Mouse (Mus musculus): ENCODE data around the gene Nrde2. TPM values are rescaled to one million over a fixed set of nuclear protein-coding genes. Genes with fewer than 3 reads are reported as not detected.

The Nrde2 gene
- total and polyA plus RNA-seq, 3 experiments: 5.1 to 11.0 (median 7.9) TPM

GRCm38 (mm10) chr12:100104530-100104929 lies 54.9 kb downstream of the Nrde2 start:
- H3K27me3 ChIP-seq (ENCODE audit: control insufficient read depth, insufficient read depth, low read length): no peaks in the 10 kb centered on the region; the same call in 1 of the 2 replicates
- no peaks in the 10 kb centered on the region for H3K4me1 ChIP-seq (ENCODE audit: control insufficient read depth, insufficient read depth, low read length)
- H3K36me3 ChIP-seq (ENCODE audit: control insufficient read depth, insufficient read depth, low read length): no peaks in the 10 kb centered on the region
- no peak for DNase-seq
- no peak overlapping the region for H3K4me3 ChIP-seq
- intact Hi-C loops (cut with DNase I): no loop called here
- no peak overlapping the region for H3K27ac ChIP-seq
- WGBS: 84% methylated on average over 5 of the region's 5 CpGs
- H3K79me2 ChIP-seq (replicated peaks; ENCODE audit: control insufficient read depth, insufficient read depth, low read length): no peaks in the 10 kb centered on the region
- H3K9ac ChIP-seq (ENCODE audit: low read depth, low read length): no peak overlapping the region
- TF ChIP-seq CTCF (IDR thresholded peaks at IDR 0.05): no peak
- TF ChIP-seq POLR2A (IDR thresholded peaks at IDR 0.05; ENCODE audit: insufficient read depth, low read depth, low read length): no peak
- no peak for TF ChIP-seq EP300 (IDR thresholded peaks at IDR 0.05; ENCODE audit: insufficient read depth, low read depth, low read length)

DNA sequence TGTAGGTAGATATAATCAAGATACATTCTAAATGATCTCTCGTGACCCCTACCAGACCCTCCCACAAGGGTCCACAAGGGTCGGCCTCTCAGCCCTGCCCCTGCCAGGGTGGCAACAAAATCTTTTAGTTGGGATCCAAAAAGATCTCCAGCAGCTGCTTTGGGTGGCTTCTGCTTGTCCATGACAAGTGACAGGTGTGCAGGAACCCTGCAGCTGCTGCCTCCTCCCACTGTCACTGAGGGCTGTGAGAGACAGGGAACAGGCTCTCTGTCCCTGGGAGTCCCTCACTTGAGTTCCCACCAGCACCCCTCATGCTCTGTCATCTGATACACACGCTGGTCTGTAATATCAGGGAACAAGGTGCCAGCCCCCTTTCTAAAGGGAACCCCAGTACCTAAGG lies 57.8 kb downstream of the Nrde2 start:
- no peak overlapping the region for H3K4me3 ChIP-seq
- no peak overlapping the region for H3K9ac ChIP-seq (ENCODE audit: low read depth, low read length)
- no peaks in the 10 kb centered on the region for H3K36me3 ChIP-seq (ENCODE audit: control insufficient read depth, insufficient read depth, low read length)
- no peak for DNase-seq
- WGBS: 77% methylated on average over 3 of the region's 3 CpGs
- H3K27ac ChIP-seq: no peak overlapping the region
- no peaks in the 10 kb centered on the region for H3K4me1 ChIP-seq (ENCODE audit: control insufficient read depth, insufficient read depth, low read length)
- no peaks in the 10 kb centered on the region; the same call in 1 of the 2 replicates for H3K27me3 ChIP-seq (ENCODE audit: control insufficient read depth, insufficient read depth, low read length)
- no peak for TF ChIP-seq POLR2A (IDR thresholded peaks at IDR 0.05; ENCODE audit: insufficient read depth, low read depth, low read length)
- no peak for TF ChIP-seq EP300 (IDR thresholded peaks at IDR 0.05; ENCODE audit: insufficient read depth, low read depth, low read length)
- TF ChIP-seq CTCF (IDR thresholded peaks at IDR 0.05): no peak
- no peaks in the 10 kb centered on the region for H3K79me2 ChIP-seq (replicated peaks; ENCODE audit: control insufficient read depth, insufficient read depth, low read length)
- intact Hi-C loops (cut with DNase I): no loop called here

GRCm38 (mm10) chr12:100100707-100101030 lies 58.8 kb downstream of the Nrde2 start:
- H3K36me3 ChIP-seq (ENCODE audit: control insufficient read depth, insufficient read depth, low read length): no peaks in the 10 kb centered on the region
- no peak overlapping the region for H3K9ac ChIP-seq (ENCODE audit: low read depth, low read length)
- no peak for DNase-seq
- H3K27ac ChIP-seq: no peak overlapping the region
- H3K4me1 ChIP-seq (ENCODE audit: control insufficient read depth, insufficient read depth, low read length): no peaks in the 10 kb centered on the region
- H3K27me3 ChIP-seq (ENCODE audit: control insufficient read depth, insufficient read depth, low read length): no peaks in the 10 kb centered on the region; the same call in 1 of the 2 replicates
- TF ChIP-seq POLR2A (IDR thresholded peaks at IDR 0.05; ENCODE audit: insufficient read depth, low read depth, low read length) (no peak), CTCF (IDR thresholded peaks at IDR 0.05) (no peak), EP300 (IDR thresholded peaks at IDR 0.05; ENCODE audit: insufficient read depth, low read depth, low read length) (no peak)
- 61% methylated on average over 3 of the region's 3 CpGs for WGBS
- no peak overlapping the region for H3K4me3 ChIP-seq
- intact Hi-C loops (cut with DNase I): no loop called here
- H3K79me2 ChIP-seq (replicated peaks; ENCODE audit: control insufficient read depth, insufficient read depth, low read length): no peaks in the 10 kb centered on the region

DNA sequence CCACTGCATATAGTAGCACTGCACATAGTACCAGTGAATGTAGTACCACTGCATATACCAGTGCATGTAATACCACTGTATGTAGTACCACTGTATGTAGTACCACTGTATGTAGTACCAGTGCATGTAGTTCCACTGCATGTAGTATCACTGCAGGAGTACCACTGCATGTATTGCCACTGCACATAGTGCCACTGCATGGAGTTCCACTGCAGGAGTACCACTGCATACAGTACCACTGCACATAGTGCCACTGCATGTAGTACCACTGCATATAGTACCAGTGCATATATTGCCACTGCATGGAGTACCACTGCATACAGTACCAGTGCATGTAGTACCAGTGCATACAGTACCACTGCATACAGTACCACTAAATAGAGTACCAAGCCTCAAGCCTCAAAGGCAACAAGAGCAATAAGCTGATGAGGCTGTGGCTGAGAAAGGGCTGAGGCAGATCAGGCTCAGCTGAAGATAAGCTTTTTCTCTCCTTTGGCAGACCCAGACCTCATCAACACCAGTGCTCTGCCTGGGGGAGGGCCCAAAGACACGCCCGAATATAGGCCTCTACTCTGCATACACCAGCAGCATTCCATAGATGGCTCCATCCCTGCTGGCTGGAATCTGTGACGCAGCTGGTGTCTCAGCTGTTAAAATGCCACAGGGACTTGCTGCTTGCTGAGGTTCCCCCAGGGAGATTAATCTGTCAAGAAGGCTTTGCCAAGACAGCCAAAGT lies 59.3 kb downstream of the Nrde2 start:
- no peaks in the 10 kb centered on the region for H3K36me3 ChIP-seq (ENCODE audit: control insufficient read depth, insufficient read depth, low read length)
- H3K4me3 ChIP-seq: no peak overlapping the region
- H3K79me2 ChIP-seq (replicated peaks; ENCODE audit: control insufficient read depth, insufficient read depth, low read length): no peaks in the 10 kb centered on the region
- no peaks in the 10 kb centered on the region for H3K4me1 ChIP-seq (ENCODE audit: control insufficient read depth, insufficient read depth, low read length)
- 52% methylated on average over 3 of the region's 3 CpGs for WGBS
- TF ChIP-seq CTCF (IDR thresholded peaks at IDR 0.05): no peak
- no peak for TF ChIP-seq EP300 (IDR thresholded peaks at IDR 0.05; ENCODE audit: insufficient read depth, low read depth, low read length)
- no peak for TF ChIP-seq POLR2A (IDR thresholded peaks at IDR 0.05; ENCODE audit: insufficient read depth, low read depth, low read length)
- intact Hi-C loops (cut with DNase I): no loop called here
- no peak for DNase-seq
- no peaks in the 10 kb centered on the region; the same call in 1 of the 2 replicates for H3K27me3 ChIP-seq (ENCODE audit: control insufficient read depth, insufficient read depth, low read length)
- no peak overlapping the region for H3K9ac ChIP-seq (ENCODE audit: low read depth, low read length)
- H3K27ac ChIP-seq: no peak overlapping the region

DNA sequence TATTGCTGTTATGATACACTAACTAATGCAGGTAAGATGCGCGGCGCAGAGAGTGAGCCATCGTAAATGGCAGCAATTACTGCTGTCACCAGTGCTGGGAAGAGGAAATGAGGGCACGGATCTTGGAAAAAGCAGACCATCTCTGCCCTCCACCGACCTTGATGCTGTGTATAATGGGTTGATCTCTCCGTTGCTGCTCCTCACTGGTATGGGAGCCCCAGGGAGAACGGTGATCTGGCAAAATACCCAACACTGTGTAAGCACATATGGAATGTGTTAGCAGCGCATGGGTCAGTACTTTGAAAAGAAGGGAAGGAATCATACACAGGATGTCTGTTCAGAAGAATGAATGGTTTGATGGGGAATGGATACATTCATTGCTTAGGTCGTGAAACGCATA lies 66.4 kb downstream of the Nrde2 start:
- Histone ChIP-seq H3K9ac (ENCODE audit: low read depth, low read length) (no peak overlapping the region), H3K4me1 (ENCODE audit: control insufficient read depth, insufficient read depth, low read length) (no peaks in the 10 kb centered on the region), H3K36me3 (ENCODE audit: control insufficient read depth, insufficient read depth, low read length) (no peaks in the 10 kb centered on the region), H3K27me3 (ENCODE audit: control insufficient read depth, insufficient read depth, low read length) (no peaks in the 10 kb centered on the region), H3K27ac (no peak overlapping the region), H3K79me2 (replicated peaks; ENCODE audit: control insufficient read depth, insufficient read depth, low read length) (no peaks in the 10 kb centered on the region), H3K4me3 (no peak overlapping the region)
- WGBS: 82% methylated on average over 11 of the region's 11 CpGs
- DNase-seq: no peak
- TF ChIP-seq POLR2A (IDR thresholded peaks at IDR 0.05; ENCODE audit: insufficient read depth, low read depth, low read length) (no peak), CTCF (IDR thresholded peaks at IDR 0.05) (no peak), EP300 (IDR thresholded peaks at IDR 0.05; ENCODE audit: insufficient read depth, low read depth, low read length) (no peak)
- intact Hi-C loops (cut with DNase I): no loop called here

DNA sequence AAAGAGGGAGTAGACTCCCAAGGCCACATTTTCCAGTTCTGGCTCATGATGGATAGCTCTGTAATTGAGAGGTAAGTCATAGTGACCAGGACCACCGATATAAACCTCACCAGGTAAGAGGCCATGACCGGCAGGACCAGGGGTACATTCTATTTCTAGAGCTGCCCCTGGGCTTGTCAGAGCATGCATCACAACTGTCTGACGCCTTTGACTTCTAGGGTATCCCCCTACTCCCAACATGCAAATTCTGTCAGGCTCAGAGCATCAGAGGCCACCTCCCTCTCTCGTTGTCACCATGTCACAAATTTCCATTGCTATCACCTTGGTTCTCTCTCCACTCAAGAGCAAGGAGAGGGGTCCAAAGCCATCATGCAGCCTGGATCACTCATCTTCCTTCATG lies 68.7 kb downstream of the Nrde2 start:
- Histone ChIP-seq H3K27ac (no peak overlapping the region), H3K4me3 (no peak overlapping the region), H3K36me3 (ENCODE audit: control insufficient read depth, insufficient read depth, low read length) (no peaks in the 10 kb centered on the region), H3K79me2 (replicated peaks; ENCODE audit: control insufficient read depth, insufficient read depth, low read length) (no peaks in the 10 kb centered on the region), H3K9ac (ENCODE audit: low read depth, low read length) (no peak overlapping the region), H3K27me3 (ENCODE audit: control insufficient read depth, insufficient read depth, low read length) (no peaks in the 10 kb centered on the region), H3K4me1 (ENCODE audit: control insufficient read depth, insufficient read depth, low read length) (no peaks in the 10 kb centered on the region)
- TF ChIP-seq EP300 (IDR thresholded peaks at IDR 0.05; ENCODE audit: insufficient read depth, low read depth, low read length) (no peak), POLR2A (IDR thresholded peaks at IDR 0.05; ENCODE audit: insufficient read depth, low read depth, low read length) (no peak), CTCF (IDR thresholded peaks at IDR 0.05) (no peak)
- WGBS: 84% methylated on average over 4 of the region's 4 CpGs
- no peak for DNase-seq
- intact Hi-C loops (cut with DNase I): no loop called here

Measured in heart, adult 2 months (tissue).